Mouse (Mus musculus) kidney, adult 2 months (tissue): ENCODE results near the gene Traf1. TPM values are rescaled to one million over a fixed set of nuclear protein-coding genes. Genes with fewer than 3 reads are reported as not detected.

ENCODE experiments used
- DNase-seq: peaks from one replicate; pipeline ENCODE4 v3.0.0; 2021
- H3K27ac ChIP-seq: fragments of 200-500 bp; 2 replicates; pipeline ENCODE4 v1.5.1; 2012; ENCODE audit warnings: low read depth, low read length, control low read depth, inconsistent platforms; ENCODE audit not compliant: insufficient read depth
- H3K27me3 ChIP-seq: fragments of 200-500 bp; replicated peaks from 2 replicates; pipeline ENCODE4 v1.6.1; 2012; ENCODE audit warnings: mild to moderate bottlenecking, moderate library complexity, low read length, inconsistent platforms; ENCODE audit not compliant: control insufficient read depth, insufficient read depth
- H3K36me3 ChIP-seq: fragments of 200-500 bp; 2 replicates; pipeline ENCODE4 v1.6.1; 2012; ENCODE audit warnings: mild to moderate bottlenecking, moderate library complexity, low read length, inconsistent platforms; ENCODE audit not compliant: control insufficient read depth, insufficient read depth
- H3K4me1 ChIP-seq: fragments of 200-500 bp; 2 replicates; pipeline ENCODE4 v1.6.1; 2011; ENCODE audit warnings: low read length; ENCODE audit not compliant: control insufficient read depth, insufficient read depth
- H3K4me3 ChIP-seq: fragments of 200-500 bp; 2 replicates; pipeline ENCODE4 v1.5.1; 2011; ENCODE audit warnings: mild to moderate bottlenecking, low read depth, low read length, control low read depth; ENCODE audit not compliant: insufficient read depth
- CTCF ChIP-seq: fragments of 200-500 bp; conservative IDR thresholded peaks from 2 replicates; pipeline ENCODE4 v1.5.1; 2011; ENCODE audit warnings: low read depth, mild to moderate bottlenecking, control low read depth, low read length, moderate library complexity, mixed read lengths; ENCODE audit not compliant: insufficient read depth, insufficient read length
- POLR2A ChIP-seq: fragments of 200-500 bp; IDR thresholded peaks from one replicate; pipeline ENCODE4 v1.6.1; 2011; ENCODE audit warnings: low read depth, low read length, control low read depth
- WGBS: fragments of 180-500 bp; shearing (Covaris S2); methylation state at CpG from one replicate; pipeline ENCODE4 v1.1.7; 2018; 5-methylcytosine and 5-hydroxymethylcytosine counted together
- polyA plus RNA-seq: library from polyadenylated mRNA; depleted of rRNA; stranded (reverse); fragments of >200 nt; gene quantifications from 2 replicates; pipeline ENCODE4 v1.2.3, GENCODE M21; 2012; rRNA removed

The Traf1 gene
- polyA plus RNA-seq, 1 experiment, result 9.3 TPM

DNA sequence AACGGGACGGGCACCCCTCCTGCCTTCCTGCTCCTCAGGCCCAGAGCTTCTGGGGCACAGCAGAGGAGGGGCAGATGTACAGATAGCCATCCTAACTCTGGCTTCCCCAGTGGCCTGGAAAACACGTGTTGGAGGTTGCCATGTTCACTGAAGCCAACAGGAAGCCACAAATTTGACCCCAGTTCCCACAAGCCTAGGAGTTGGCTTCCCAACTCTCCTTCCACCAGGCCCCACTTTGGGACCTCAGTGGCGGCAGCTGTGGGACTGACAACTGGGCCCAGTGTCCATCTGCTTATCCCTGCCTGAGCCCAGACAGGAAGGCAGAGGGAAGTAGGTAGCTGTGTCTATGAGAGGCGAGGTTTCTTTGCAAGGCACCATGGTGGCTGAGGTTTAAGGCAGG lies 67.6 kb downstream of the Traf1 start:
- whole genome bisulfite sequencing, result 74% methylated on average over 5 of the region's 5 CpGs
- H3K27ac ChIP-seq, result no peak overlapping the region
- H3K36me3 ChIP-seq, result no peaks in the 10 kb centered on the region
- TF ChIP-seq POLR2A (no peak), CTCF (no peak)
- H3K4me1 ChIP-seq, result peaks cover 2% of the 10 kb centered on the region; the same call in 1 of the 2 replicates
- DNase-seq, result no peak
- no peaks in the 10 kb centered on the region for H3K27me3 ChIP-seq
- no peak overlapping the region for H3K4me3 ChIP-seq

Other genes with a start within 250 kb of the Traf1 start
- gene Gapvd1, start 206.5 kb downstream of the Traf1 start, polyA plus RNA-seq, result 14.0 and 16.0 TPM in 2 replicates
- gene Hspa5, start 189.8 kb downstream of the Traf1 start, polyA plus RNA-seq, result 441 and 489 TPM in 2 replicates
- 25.8 and 28.1 TPM in 2 replicates for gene Rabepk, start 161.9 kb downstream of the Traf1 start, polyA plus RNA-seq
- gene Fbxw2, start 135.5 kb downstream of the Traf1 start, polyA plus RNA-seq, result 29.4 and 34.1 TPM in 2 replicates
- gene Gm34653, start 128.8 kb downstream of the Traf1 start, polyA plus RNA-seq, result 0.07 TPM in 1 of 2 replicates, not detected in the other
- gene Cutal, start 87.4 kb downstream of the Traf1 start, polyA plus RNA-seq, result 208 and 340 TPM in 2 replicates
- 29.7 and 31.7 TPM in 2 replicates for gene Psmd5, start 86.8 kb downstream of the Traf1 start, polyA plus RNA-seq
- gene Phf19, start 47.7 kb downstream of the Traf1 start, polyA plus RNA-seq, result 0.60 and 0.66 TPM in 2 replicates
- 0.13 TPM in 1 of 2 replicates, not detected in the other for gene Hc, start 99.7 kb upstream of the Traf1 start, polyA plus RNA-seq
- gene AI182371, start 139.8 kb upstream of the Traf1 start, polyA plus RNA-seq, result 0.16 and 0.27 TPM in 2 replicates
- gene Cntrl, start 147.7 kb upstream of the Traf1 start, polyA plus RNA-seq, result 5.5 and 7.2 TPM in 2 replicates
- gene Rab14, start 239.3 kb upstream of the Traf1 start, polyA plus RNA-seq, result 149 and 170 TPM in 2 replicates